Mouse (Mus musculus) midbrain, postnatal 0 days (tissue): ENCODE measurements around the gene Rbm33. TPM values are rescaled to one million over a fixed set of nuclear protein-coding genes. Genes with fewer than 3 reads are reported as not detected.
A peak's percentile ranks its signal among the peaks of the same experiment; 100 is the strongest.

Experiments
- ATAC-seq: fragments of 200-750 bp; cut with Nextera tagmentation; 2 replicates; pipeline ENCODE4 v1.8.0; 2017; ENCODE audit warnings: moderate number of reproducible peaks, mild to moderate bottlenecking, moderate TSS enrichment, moderate library complexity; ENCODE audit not compliant: low FRiP score
- DNase-seq: peaks from one replicate; pipeline ENCODE4 v3.0.0-alpha.2; 2015; ENCODE audit warnings: low spot score
- H3K27ac ChIP-seq: fragments of 300-500 bp; sonication (generic); 2 replicates; pipeline ENCODE4 v1.5.1; 2014; ENCODE audit warnings: low read depth, mild to moderate bottlenecking, low read length, mixed read lengths
- H3K27me3 ChIP-seq: fragments of 300-500 bp; sonication (generic); 2 replicates; pipeline ENCODE4 v1.6.1; 2014; ENCODE audit warnings: low read length, control low read depth, mixed read lengths; ENCODE audit not compliant: insufficient read depth
- H3K36me3 ChIP-seq: fragments of 300-500 bp; sonication (generic); 2 replicates; pipeline ENCODE4 v1.6.1; 2014; ENCODE audit warnings: low read length, control low read depth, mixed read lengths; ENCODE audit not compliant: insufficient read depth
- H3K4me1 ChIP-seq: fragments of 300-500 bp; sonication (generic); 2 replicates; pipeline ENCODE4 v1.6.1; 2014; ENCODE audit warnings: mild to moderate bottlenecking, control low read depth, antibody characterized with exemption, low read length, mixed read lengths; ENCODE audit not compliant: insufficient read depth
- H3K4me2 ChIP-seq: fragments of 300-500 bp; sonication (generic); 2 replicates; pipeline ENCODE4 v1.6.1; 2014; ENCODE audit warnings: low read depth, mild to moderate bottlenecking, low read length, mixed read lengths; ENCODE audit not compliant: poor library complexity, severe bottlenecking
- H3K4me3 ChIP-seq: fragments of 300-500 bp; sonication (generic); 2 replicates; pipeline ENCODE4 v1.5.1; 2014; ENCODE audit warnings: low read depth, mild to moderate bottlenecking, low read length, moderate library complexity
- H3K9ac ChIP-seq: fragments of 300-500 bp; sonication (generic); replicated peaks from 2 replicates; pipeline ENCODE4 v1.6.1; 2014; ENCODE audit warnings: mild to moderate bottlenecking, low read length, moderate library complexity, mixed read lengths; ENCODE audit not compliant: poor library complexity, severe bottlenecking
- H3K9me3 ChIP-seq: fragments of 300-500 bp; sonication (generic); 2 replicates; pipeline ENCODE4 v1.6.1; 2016; ENCODE audit warnings: low read length, control low read depth
- CTCF ChIP-seq: IDR thresholded peaks from 2 replicates; pipeline ENCODE4 v1.5.1; 2016; ENCODE audit warnings: antibody characterized with exemption, mild to moderate bottlenecking
- WGBS: fragments of 180-500 bp; shearing (Covaris S2); extraction: QIAGEN DNeasy Blood & Tissue Kit; methylation state at CpG from one replicate; pipeline ENCODE4 v1.1.7; 2014; 5-methylcytosine and 5-hydroxymethylcytosine counted together
- polyA plus RNA-seq: library from polyadenylated mRNA; unstranded; fragments of >200 nt; fragmentation: Nextera tagmentation; extraction: Ambion mirVana; gene quantifications from 2 replicates; pipeline ENCODE4 v1.2.1, GENCODE M21; 2015
- total RNA-seq: library from RNA; depleted of rRNA; stranded (reverse); fragments of >200 nt; gene quantifications from 2 replicates; pipeline ENCODE4 v1.2.3, GENCODE M21; 2014; rRNA removed

Rbm33 gene
- total and polyA plus RNA-seq, 2 experiments from 2014 or later, result 13.8 to 31.6 TPM

GRCm38 (mm10) chr5:28463656-28464055, 146.7 kb downstream of the Rbm33 start:
- DNase-seq, result no peak
- H3K4me2 ChIP-seq, result peak overlapping the region; percentile 89
- H3K9ac ChIP-seq, result no peak overlapping the region
- 4% methylated on average over 10 of the region's 10 CpGs for WGBS
- H3K36me3 ChIP-seq, result no peaks in the 10 kb centered on the region
- no peak overlapping the region for H3K27ac ChIP-seq
- peaks cover 4% of the 10 kb centered on the region; the same call in 1 of the 2 replicates for H3K4me1 ChIP-seq
- TF ChIP-seq CTCF, result no peak
- no peaks in the 10 kb centered on the region for H3K9me3 ChIP-seq
- H3K4me3 ChIP-seq, result peak overlapping the region; percentile 59; the same call in 1 of the 2 replicates
- peaks cover 71% of the 10 kb centered on the region for H3K27me3 ChIP-seq
- no peak for ATAC-seq

DNA sequence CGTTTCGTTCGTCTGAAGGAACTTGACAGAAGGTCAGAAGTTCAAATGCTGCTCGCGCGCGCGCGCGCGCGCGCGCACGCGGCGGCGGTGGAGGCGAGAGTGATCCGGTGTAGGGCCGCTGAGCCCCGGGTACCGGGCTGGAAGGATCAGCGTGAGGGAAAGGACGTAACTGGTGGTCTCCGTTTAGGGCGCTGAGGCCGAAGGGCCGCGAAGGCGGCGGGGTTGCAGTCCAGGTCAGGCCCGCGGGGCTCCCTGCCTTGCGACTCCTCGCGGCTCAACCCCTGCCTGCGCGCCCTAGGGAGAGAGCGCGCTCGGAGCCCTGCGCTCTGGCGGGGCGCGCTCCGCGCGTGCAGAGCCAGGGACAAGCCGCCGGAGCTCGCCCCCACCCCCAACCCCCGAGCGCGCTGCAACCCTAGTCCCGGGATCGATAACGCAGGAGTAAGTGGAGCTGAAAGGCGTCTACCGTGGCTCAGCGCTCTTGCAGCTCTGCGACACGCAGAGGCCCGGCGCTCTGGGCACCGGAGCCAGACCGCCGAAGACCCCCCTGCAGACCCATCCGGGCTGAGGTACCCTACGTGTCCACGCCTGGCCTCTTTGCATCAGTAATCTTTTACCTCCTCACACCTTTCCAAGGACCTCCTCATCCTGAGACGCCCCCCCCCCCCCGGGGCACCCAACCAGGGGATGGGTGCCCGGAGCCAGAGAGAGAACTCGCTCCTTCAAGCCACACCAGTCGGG, 147.6 kb downstream of the Rbm33 start:
- Histone ChIP-seq H3K4me2 (peak overlapping the region; percentile 89), H3K36me3 (no peaks in the 10 kb centered on the region), H3K27me3 (peaks cover 69% of the 10 kb centered on the region), H3K9me3 (no peaks in the 10 kb centered on the region), H3K27ac (peak overlapping the region; percentile 38; the same call in 1 of the 2 replicates), H3K4me1 (peaks cover 4% of the 10 kb centered on the region; the same call in 1 of the 2 replicates), H3K9ac (peak overlapping the region; percentile 63), H3K4me3 (peak overlapping the region; percentile 59)
- no peak for TF ChIP-seq CTCF
- under 1% methylated on average over 72 of the region's 76 CpGs for WGBS
- no peak for DNase-seq
- peak; percentile 55 for ATAC-seq

DNA sequence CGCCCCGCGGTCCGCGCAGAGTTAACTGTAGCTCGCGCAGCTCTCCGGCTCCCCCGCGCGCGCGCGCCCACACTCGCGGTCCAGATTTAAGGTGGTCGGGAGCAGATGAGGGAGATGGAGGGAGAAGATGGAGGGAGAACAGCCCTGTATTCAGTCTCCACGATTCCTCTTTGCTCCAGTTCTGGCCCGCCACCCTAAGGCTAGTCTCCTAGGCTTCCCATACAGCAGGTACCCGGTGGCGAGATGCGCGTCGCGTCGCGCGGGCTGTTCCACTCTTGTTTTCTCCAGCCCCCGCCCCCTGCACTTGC, 148.1 kb downstream of the Rbm33 start:
- DNase-seq (peak; percentile 74), ATAC-seq (peak; percentile 50)
- Histone ChIP-seq H3K4me3 (peak overlapping the region; percentile 59), H3K36me3 (no peaks in the 10 kb centered on the region), H3K27me3 (peaks cover 69% of the 10 kb centered on the region), H3K9ac (peak overlapping the region; percentile 63), H3K9me3 (no peaks in the 10 kb centered on the region), H3K27ac (no peak overlapping the region), H3K4me1 (peaks cover 4% of the 10 kb centered on the region; the same call in 1 of the 2 replicates), H3K4me2 (peak overlapping the region; percentile 89)
- WGBS, result 0% methylated on average over 27 of the region's 29 CpGs
- TF ChIP-seq CTCF, result no peak

- Histone ChIP-seq H3K27me3 (peaks cover 64% of the 10 kb centered on the region), H3K9ac (peak overlapping the region; percentile 63; the same call in 1 of the 2 replicates), H3K4me2 (peak overlapping the region; percentile 89), H3K36me3 (no peaks in the 10 kb centered on the region), H3K9me3 (no peaks in the 10 kb centered on the region), H3K27ac (no peak overlapping the region), H3K4me3 (peak overlapping the region; percentile 59), H3K4me1 (peaks cover 4% of the 10 kb centered on the region; the same call in 1 of the 2 replicates)
- DNase-seq (no peak), ATAC-seq (no peak)
- WGBS, result 2% methylated on average over 18 of the region's 18 CpGs
- TF ChIP-seq CTCF, result no peak
These were observed 148.6 kb downstream of the Rbm33 start for GRCm38 (mm10) chr5:28465526-28465925.

DNA sequence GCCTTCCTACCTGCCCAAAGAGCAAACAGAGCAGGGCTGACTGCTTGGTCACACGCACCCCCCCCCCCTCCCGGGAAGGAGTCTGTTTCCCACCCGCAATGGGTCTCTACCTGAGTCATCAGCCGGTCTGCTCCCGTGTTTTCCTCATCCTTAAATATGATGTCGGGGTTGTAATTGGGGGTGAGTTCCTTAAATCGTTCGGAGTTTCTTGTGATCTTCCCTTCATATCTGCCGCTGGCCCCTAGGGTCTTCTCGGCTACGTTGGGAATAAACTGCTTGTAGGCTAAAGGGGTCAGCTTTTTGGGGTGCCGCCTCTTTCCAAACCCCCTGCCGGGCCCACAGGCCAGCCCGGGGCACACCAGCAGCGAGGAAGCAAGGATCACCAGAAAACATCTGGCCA, 149.4 kb downstream of the Rbm33 start:
- H3K27me3 ChIP-seq, result peaks cover 56% of the 10 kb centered on the region
- ATAC-seq (no peak), DNase-seq (no peak)
- peak overlapping the region; percentile 55; the same call in 1 of the 2 replicates for H3K27ac ChIP-seq
- no peak for TF ChIP-seq CTCF
- peak overlapping the region; percentile 89 for H3K4me2 ChIP-seq
- 0% methylated on average over 13 of the region's 15 CpGs for WGBS
- H3K36me3 ChIP-seq, result no peaks in the 10 kb centered on the region
- H3K4me3 ChIP-seq, result peak overlapping the region; percentile 59
- peak overlapping the region; percentile 44 for H3K9ac ChIP-seq
- H3K4me1 ChIP-seq, result peaks cover 4% of the 10 kb centered on the region; the same call in 1 of the 2 replicates
- no peaks in the 10 kb centered on the region for H3K9me3 ChIP-seq

- Histone ChIP-seq H3K4me2 (peak within 1 kb of the TSS; percentile 89), H3K27ac (peak within 1 kb of the TSS; percentile 55), H3K4me3 (peak within 1 kb of the TSS; percentile 59), H3K36me3 (no peaks in the 10 kb centered on the region), H3K9ac (peak within 1 kb of the TSS; percentile 44), H3K27me3 (peaks cover 51% of the 10 kb centered on the region), H3K4me1 (peaks cover 4% of the 10 kb centered on the region; the same call in 1 of the 2 replicates), H3K9me3 (no peaks in the 10 kb centered on the region)
- DNase-seq (peak; percentile 65), ATAC-seq (peak; percentile 55; the same call in 1 of the 2 replicates)
- WGBS, result under 1% methylated on average over 29 of the region's 31 CpGs
- no peak for TF ChIP-seq CTCF
These were observed 149.9 kb downstream of the Rbm33 start, which contains the start of gene Shh for GRCm38 (mm10) chr5:28466760-28467306. TSS of gene Shh (minus strand) at chr5:28467256.

Other genes starting within 250 kb of the Rbm33 start
- gene Insig1, start 245.8 kb upstream of the Rbm33 start, total RNA-seq, result 131 and 164 TPM in 2 replicates
- gene Insig1, start 245.8 kb upstream of the Rbm33 start, polyA plus RNA-seq, result 90.6 and 97.9 TPM in 2 replicates
- 49.5 and 62.0 TPM in 2 replicates for gene En2, start 151.4 kb upstream of the Rbm33 start, total RNA-seq
- gene En2, start 151.4 kb upstream of the Rbm33 start, polyA plus RNA-seq, result 0.86 and 1.0 TPM in 2 replicates
- 41.4 and 47.0 TPM in 2 replicates for gene Cnpy1, start 71.3 kb upstream of the Rbm33 start, total RNA-seq
- 14.6 and 17.5 TPM in 2 replicates for gene Cnpy1, start 71.3 kb upstream of the Rbm33 start, polyA plus RNA-seq
- 1.4 and 3.2 TPM in 2 replicates for gene Shh, start 150.1 kb downstream of the Rbm33 start, total RNA-seq
- gene Shh, start 150.1 kb downstream of the Rbm33 start, polyA plus RNA-seq, result 0.83 and 0.86 TPM in 2 replicates